Mouse (Mus musculus): ENCODE results near the gene H2-T22. TPM values are rescaled to one million over a fixed set of nuclear protein-coding genes. Genes with fewer than 3 reads are reported as not detected.

Gene H2-T22
- total and polyA plus RNA-seq, 3 experiments = 10.6 to 26.1 (median 16.4) TPM

- H3K79me2 ChIP-seq (replicated peaks; ENCODE audit: control insufficient read depth, extremely low read depth, insufficient read depth, poor library complexity, severe bottlenecking) = peaks cover 55% of the 10 kb centered on the region
- TF ChIP-seq ZKSCAN1 (IDR thresholded peaks at IDR 0.05; ENCODE audit: borderline replicate concordance, low read depth, low read length) (no peak), UBTF (IDR thresholded peaks at IDR 0.05; ENCODE audit: low read depth, low read length) (no peak), MAX (IDR thresholded peaks at IDR 0.05; ENCODE audit: low read length) (no peak), KAT2A (IDR thresholded peaks at IDR 0.05; ENCODE audit: insufficient replicate concordance, low read length) (no peak), CHD1 (IDR thresholded peaks at IDR 0.05; ENCODE audit: low read depth, low read length) (no peak), CTCF (conservative IDR thresholded peaks at IDR 0.05 in 1 of 2, IDR thresholded peaks at IDR 0.05 in 1 of 2; ENCODE audit: low read depth in 2 of 2, low read length in 2 of 2) (no peak), HCFC1 (IDR thresholded peaks at IDR 0.05; ENCODE audit: low read depth, low read length) (no peak), BHLHE40 (IDR thresholded peaks at IDR 0.05; ENCODE audit: low read depth, low read length) (no peak), ZC3H11A (IDR thresholded peaks at IDR 0.05; ENCODE audit: low read depth, low read length) (no peak), POLR2A (IDR thresholded peaks at IDR 0.05; ENCODE audit: low read depth, low read length) (no peak), MEF2A (IDR thresholded peaks at IDR 0.05; ENCODE audit: borderline replicate concordance, low read depth, low read length) (no peak), GABPA (IDR thresholded peaks at IDR 0.05; ENCODE audit: insufficient replicate concordance, low read depth, low read length) (no peak), MAFK (IDR thresholded peaks at IDR 0.05; ENCODE audit: insufficient replicate concordance, low read length) (no peak), NRF1 (IDR thresholded peaks at IDR 0.05; ENCODE audit: low read depth, low read length) (no peak), POLR2AphosphoS2 (IDR thresholded peaks at IDR 0.05; ENCODE audit: low read depth, low read length) (no peak), MAZ (IDR thresholded peaks at IDR 0.05; ENCODE audit: low read depth, low read length) (no peak), JUND (conservative IDR thresholded peaks at IDR 0.05; ENCODE audit: low read depth, low read length) (no peak), NELFE (IDR thresholded peaks at IDR 0.05; ENCODE audit: low read depth, low read length) (no peak), TCF12 (IDR thresholded peaks at IDR 0.05; ENCODE audit: low read depth, low read length) (no peak)
- H3K4me2 ChIP-seq (ENCODE audit: insufficient read depth, low read depth, poor library complexity, severe bottlenecking) = peak overlapping the region; percentile 85; the same call in 1 of the 2 replicates
- dilution Hi-C loops (cut with MboI; ENCODE audit: extremely low pct_ligation_motif_present, extremely low pct_unique_long_range_greater_than_20kb, low sequenced_read_pairs) = no loop called here
- in situ Hi-C loops (cut with MboI; ENCODE audit: low pct_ligation_motif_present, low pct_unique_long_range_greater_than_20kb, low sequenced_read_pairs) = no loop called here
- peak overlapping the region; percentile 66 for H3K9ac ChIP-seq (ENCODE audit: insufficient read depth, low read depth)
- no peaks in the 10 kb centered on the region for H3K27me3 ChIP-seq (replicated peaks)
- peak overlapping the region; percentile 86 for H3K27ac ChIP-seq (ENCODE audit: insufficient read depth, low read depth)
- H3K9me3 ChIP-seq (replicated peaks; ENCODE audit: low read length) = peaks cover 28% of the 10 kb centered on the region
- H3K4me1 ChIP-seq (ENCODE audit: control insufficient read depth in 1 of 2, insufficient read depth in 2 of 2) = peaks cover 7 to 35% of the 10 kb centered on the region in 2 experiments; a peak in 2 of 4 replicates
- H3K4me3 ChIP-seq (replicated peaks in 1 of 3; ENCODE audit: low read depth in 2 of 3, low read length in 2 of 3, poor library complexity in 1 of 3) = no peak overlapping the region
- no peak for DNase-seq (ENCODE audit: extremely low read depth)
- H3K36me3 ChIP-seq (replicated peaks in 1 of 2; ENCODE audit: control insufficient read depth in 1 of 2, insufficient read depth in 1 of 2, low read length in 1 of 2) = peaks cover 15 to 30% of the 10 kb centered on the region in 2 experiments
Measured at GRCm38 (mm10) chr17:36000349-36000748, 42.2 kb downstream of the H2-T22 start.

- Histone ChIP-seq H3K79me2 (replicated peaks; ENCODE audit: control insufficient read depth, extremely low read depth, insufficient read depth, poor library complexity, severe bottlenecking) (peaks cover 57% of the 10 kb centered on the region), H3K9ac (ENCODE audit: insufficient read depth, low read depth) (no peak overlapping the region), H3K27me3 (replicated peaks) (no peaks in the 10 kb centered on the region), H3K9me3 (replicated peaks; ENCODE audit: low read length) (peaks cover 20% of the 10 kb centered on the region), H3K4me3 (replicated peaks in 1 of 3; ENCODE audit: low read depth in 2 of 3, low read length in 2 of 3, poor library complexity in 1 of 3) (peak overlapping the region in 1 of 3 experiments; percentile 16), H3K36me3 (replicated peaks in 1 of 2; ENCODE audit: control insufficient read depth in 1 of 2, insufficient read depth in 1 of 2, low read length in 1 of 2) (peaks cover 11 to 21% of the 10 kb centered on the region in 2 experiments), H3K27ac (ENCODE audit: insufficient read depth, low read depth) (peak overlapping the region; percentile 61; the same call in 1 of the 2 replicates), H3K4me2 (ENCODE audit: insufficient read depth, low read depth, poor library complexity, severe bottlenecking) (no peak overlapping the region), H3K4me1 (ENCODE audit: control insufficient read depth in 1 of 2, insufficient read depth in 2 of 2) (peaks cover 7 to 35% of the 10 kb centered on the region in 2 experiments; a peak in 2 of 4 replicates)
- in situ Hi-C loops (cut with MboI; ENCODE audit: low pct_ligation_motif_present, low pct_unique_long_range_greater_than_20kb, low sequenced_read_pairs) (no loop called here), dilution Hi-C loops (cut with MboI; ENCODE audit: extremely low pct_ligation_motif_present, extremely low pct_unique_long_range_greater_than_20kb, low sequenced_read_pairs) (no loop called here)
- DNase-seq (ENCODE audit: extremely low read depth) = peak; percentile 85
- peak; percentile 92 for TF ChIP-seq TBP (conservative IDR thresholded peaks at IDR 0.05; ENCODE audit: low read depth, low read length)
- peak; percentile 89 for TF ChIP-seq EP300 (IDR thresholded peaks at IDR 0.05; ENCODE audit: low read length)
- peak; percentile 80; the same call in 1 of the 2 replicates for TF ChIP-seq MYC (IDR thresholded peaks at IDR 0.05; ENCODE audit: low read depth, low read length)
- no peak for TF ChIP-seq NELFE (IDR thresholded peaks at IDR 0.05; ENCODE audit: low read depth, low read length)
- peak; percentile 82; the same call in 1 of the 2 replicates for TF ChIP-seq SIN3A (IDR thresholded peaks at IDR 0.05; ENCODE audit: low read length)
- no peak for TF ChIP-seq ZMIZ1 (IDR thresholded peaks at IDR 0.05; ENCODE audit: low read depth, low read length)
- TF ChIP-seq ZNF384 (IDR thresholded peaks at IDR 0.05; ENCODE audit: low read depth, low read length) = peak; percentile 85
- TF ChIP-seq MEF2A (IDR thresholded peaks at IDR 0.05; ENCODE audit: borderline replicate concordance, low read depth, low read length) = peak; percentile 91
- TF ChIP-seq RAD21 (IDR thresholded peaks at IDR 0.05; ENCODE audit: low read depth, low read length) = no peak; the same call in 1 of the 2 replicates
- peak; percentile 70; the same call in 1 of the 2 replicates for TF ChIP-seq MAX (IDR thresholded peaks at IDR 0.05; ENCODE audit: low read length)
- TF ChIP-seq ETS1 (conservative IDR thresholded peaks at IDR 0.05; ENCODE audit: low read depth, low read length) = peak; percentile 92
- no peak for TF ChIP-seq PAX5 (IDR thresholded peaks at IDR 0.05; ENCODE audit: low read length)
- peak; percentile 80 for TF ChIP-seq BHLHE40 (IDR thresholded peaks at IDR 0.05; ENCODE audit: low read depth, low read length)
- TF ChIP-seq IRF4 (IDR thresholded peaks at IDR 0.05; ENCODE audit: low read depth, low read length) = peak; percentile 88
- TF ChIP-seq CHD2 (IDR thresholded peaks at IDR 0.05; ENCODE audit: low read length) = no peak
- peak; percentile 88 for TF ChIP-seq TCF12 (IDR thresholded peaks at IDR 0.05; ENCODE audit: low read depth, low read length)
- TF ChIP-seq MAFK (IDR thresholded peaks at IDR 0.05; ENCODE audit: insufficient replicate concordance, low read length) = 0 out of 2 replicates have a peak, but pooled peaks have one; percentile 45
- peak; percentile 79; the same call in 1 of the 2 replicates for TF ChIP-seq MXI1 (IDR thresholded peaks at IDR 0.05; ENCODE audit: low read depth, low read length)
- peak; percentile 57; the same call in 1 of the 2 replicates for TF ChIP-seq JUND (conservative IDR thresholded peaks at IDR 0.05; ENCODE audit: low read depth, low read length)
Measured at GRCm38 (mm10) chr17:35999356-35999755, 43.2 kb downstream of the H2-T22 start.

Measured in CH12.LX (cell line).